Mouse (Mus musculus): ENCODE results near the gene Atp1b1.

- TF ChIP-seq EP300 (IDR thresholded peaks at IDR 0.05; ENCODE audit: low read depth in 1 of 2, low read length in 2 of 2) (no peak), HCFC1 (IDR thresholded peaks at IDR 0.05; ENCODE audit: low read depth, low read length) (no peak), ZC3H11A (IDR thresholded peaks at IDR 0.05; ENCODE audit: low read depth, low read length) (no peak), CTCF (IDR thresholded peaks at IDR 0.05 in 2 of 3, conservative IDR thresholded peaks at IDR 0.05 in 1 of 3; ENCODE audit: control insufficient read depth in 1 of 3, insufficient read depth in 1 of 3, low read depth in 2 of 3, low read length in 3 of 3, poor library complexity in 1 of 3, severe bottlenecking in 1 of 3) (no peak), ETS1 (IDR thresholded peaks at IDR 0.05; ENCODE audit: low read depth, low read length) (no peak), TBP (IDR thresholded peaks at IDR 0.05; ENCODE audit: low read depth, low read length) (no peak), POLR2A (IDR thresholded peaks at IDR 0.05; ENCODE audit: control insufficient read depth in 1 of 2, insufficient read depth in 1 of 2, low read depth in 1 of 2, low read length in 2 of 2, poor library complexity in 1 of 2) (no peak), TAL1 (IDR thresholded peaks at IDR 0.05; ENCODE audit: low read length) (no peak), GATA1 (IDR thresholded peaks at IDR 0.05; ENCODE audit: low read depth, low read length) (no peak), MYC (IDR thresholded peaks at IDR 0.05; ENCODE audit: low read depth, low read length) (no peak), UBTF (IDR thresholded peaks at IDR 0.05; ENCODE audit: borderline replicate concordance, insufficient read depth, low read depth, low read length) (no peak), POLR2AphosphoS2 (IDR thresholded peaks at IDR 0.05; ENCODE audit: low read length) (no peak), TCF12 (IDR thresholded peaks at IDR 0.05; ENCODE audit: low read depth, low read length) (no peak)
Measured at GRCm38 (mm10) chr1:164395131-164395780, 62.9 kb downstream of the Atp1b1 start.

Measured in MEL (cell line).